Mouse (Mus musculus) retina, postnatal 7 days (tissue): ENCODE results near the gene Igf2bp1.
"Not testable (repeated sequence)": the region's sequence is repeated elsewhere in the genome, so short reads cannot be mapped to it uniquely, and the experiment has no call there.

ENCODE experiments used
- DNase-seq: peaks from one replicate; pipeline ENCODE4 v3.0.0-alpha.2; 2012; ENCODE audit warnings: low read depth, low spot score

Igf2bp1 gene

GRCm38 (mm10) chr11:95963304-95963703 lies 42.4 kb downstream of the Igf2bp1 start:
- no peak for DNase-seq

- DNase-seq: no peak
Measured at GRCm38 (mm10) chr11:95959152-95959551, 46.6 kb downstream of the Igf2bp1 start.

GRCm38 (mm10) chr11:95958251-95958650 lies 47.5 kb downstream of the Igf2bp1 start:
- DNase-seq: no peak

GRCm38 (mm10) chr11:95957407-95957806 lies 48.3 kb downstream of the Igf2bp1 start:
- DNase-seq: no peak

- DNase-seq: no peak
Measured at GRCm38 (mm10) chr11:95953313-95953712, 52.4 kb downstream of the Igf2bp1 start.

GRCm38 (mm10) chr11:95945838-95946472 lies 59.8 kb downstream of the Igf2bp1 start:
- no peak for DNase-seq

GRCm38 (mm10) chr11:95939828-95940507 lies 65.8 kb downstream of the Igf2bp1 start:
- DNase-seq: no peak

GRCm38 (mm10) chr11:95936409-95936808 lies 69.3 kb downstream of the Igf2bp1 start:
- DNase-seq: no peak

GRCm38 (mm10) chr11:95932168-95932567 lies 73.6 kb downstream of the Igf2bp1 start:
- DNase-seq: not testable (repeated sequence)

GRCm38 (mm10) chr11:95926398-95926797 lies 79.3 kb downstream of the Igf2bp1 start:
- no peak for DNase-seq

GRCm38 (mm10) chr11:95925976-95926375 lies 79.8 kb downstream of the Igf2bp1 start:
- DNase-seq: no peak

GRCm38 (mm10) chr11:95924215-95924614 lies 81.5 kb downstream of the Igf2bp1 start:
- DNase-seq: no peak

- not testable (repeated sequence) for DNase-seq
Measured at GRCm38 (mm10) chr11:95923477-95923876, 82.3 kb downstream of the Igf2bp1 start.

- no peak for DNase-seq
Measured at GRCm38 (mm10) chr11:95921991-95922621, 83.6 kb downstream of the Igf2bp1 start.

- no peak for DNase-seq
Measured at GRCm38 (mm10) chr11:95916426-95916825, 89.3 kb downstream of the Igf2bp1 start.

- no peak for DNase-seq
Measured at GRCm38 (mm10) chr11:95915006-95915710, 90.6 kb downstream of the Igf2bp1 start.

GRCm38 (mm10) chr11:95914571-95914991 lies 91.2 kb downstream of the Igf2bp1 start, which contains the start of gene B4galnt2:
TSS of gene B4galnt2 (minus strand) at chr11:95914891.
- DNase-seq: no peak

- no peak for DNase-seq
Measured at GRCm38 (mm10) chr11:95913959-95914566, 91.7 kb downstream of the Igf2bp1 start.

- no peak for DNase-seq
Measured at GRCm38 (mm10) chr11:95911579-95911978, 94.2 kb downstream of the Igf2bp1 start.

- no peak for DNase-seq
Measured at GRCm38 (mm10) chr11:95907805-95908524, 97.8 kb downstream of the Igf2bp1 start.
